ENCODE assay signal across 13 mouse cellular contexts in the genomic region with DNA sequence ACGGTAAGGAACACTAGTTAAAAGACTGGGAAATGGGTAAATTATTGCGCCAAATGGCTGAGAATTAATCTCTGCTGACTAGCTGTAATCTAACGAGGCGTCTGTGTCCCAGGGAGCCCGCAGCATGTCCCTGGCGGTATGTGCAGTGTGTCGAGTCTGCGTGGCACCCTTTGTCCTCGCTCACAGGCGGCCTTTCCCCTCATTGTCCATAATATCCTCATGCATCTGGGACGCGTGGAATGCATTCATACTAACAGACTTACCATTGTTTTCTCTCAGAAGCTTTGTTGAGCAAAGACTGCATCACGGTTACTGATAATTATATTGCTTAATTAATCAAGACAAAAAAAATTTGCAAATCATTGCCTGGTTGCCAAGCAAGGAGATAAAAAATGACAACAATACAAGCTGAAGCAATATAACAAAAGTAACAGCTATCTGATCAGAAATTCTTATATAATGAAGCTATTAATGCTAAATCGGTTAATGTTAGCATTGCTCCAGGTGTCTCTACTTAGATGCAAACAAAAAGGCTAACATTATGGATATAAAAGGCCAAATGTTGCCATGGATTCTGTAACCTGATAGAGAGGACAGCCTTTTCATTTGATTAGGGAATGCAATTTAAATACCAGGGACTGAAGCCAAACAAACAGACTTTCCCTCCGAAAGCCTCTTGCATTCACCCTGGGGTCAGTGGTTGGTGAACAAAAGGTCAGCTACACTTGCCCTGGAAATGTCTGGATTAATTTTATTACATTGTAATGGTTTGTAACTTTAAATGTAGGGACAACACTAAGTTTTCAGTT.
DNase-seq lines count a peak whose midpoint lies in the region; ATAC-seq and TF ChIP-seq lines count a peak whose summit lies in the region.
"Had no signal": no experiment of that assay in that cellular context is flagged by ENCODE, and none has a peak within 500 bp of the region (broad histone marks: within the 10 kb centered on the region; RNA-seq: fewer than 3 reads in every experiment).

No protein-coding gene starts in this region.

- H3K36me3 ChIP-seq in forebrain, embryonic 12.5 days (replicated peaks) = peaks cover 4% of the 10 kb centered on the region; the same call in 1 of the 2 replicates
- no peaks in the 10 kb centered on the region for H3K36me3 ChIP-seq in limb, embryonic 10.5 days
- H3K36me3 ChIP-seq in neural tube, embryonic 15.5 days = peaks cover 3% of the 10 kb centered on the region; the same call in 1 of the 2 replicates
- H3K36me3 ChIP-seq: lung, embryonic 15.5 days had no signal

- peak overlapping the region; percentile 28 for H3K4me2 ChIP-seq in forebrain, embryonic 12.5 days
- H3K4me2 ChIP-seq in neural tube, embryonic 15.5 days = peak overlapping the region; percentile 26
- H3K4me2 ChIP-seq: heart, embryonic 12.5 days; lung, embryonic 15.5 days had no signal

- H3K9me3 ChIP-seq in forebrain, embryonic 12.5 days = no peaks in the 10 kb centered on the region
- no peaks in the 10 kb centered on the region for H3K9me3 ChIP-seq in limb, embryonic 10.5 days (replicated peaks)
- H3K9me3 ChIP-seq in neural tube, embryonic 15.5 days (replicated peaks) = no peaks in the 10 kb centered on the region
- H3K9me3 ChIP-seq: heart, embryonic 12.5 days; lung, embryonic 15.5 days had no signal

- peaks cover 35% of the 10 kb centered on the region for H3K4me1 ChIP-seq in forebrain, embryonic 12.5 days
- peaks cover 8% of the 10 kb centered on the region; the same call in 1 of the 2 replicates for H3K4me1 ChIP-seq in limb, embryonic 10.5 days
- H3K4me1 ChIP-seq in neural tube, embryonic 15.5 days = peaks cover 15% of the 10 kb centered on the region
- H3K4me1 ChIP-seq: heart, embryonic 12.5 days; lung, embryonic 15.5 days had no signal

- no peak overlapping the region for H3K4me3 ChIP-seq in forebrain, embryonic 12.5 days (replicated peaks)
- H3K4me3 ChIP-seq in limb, embryonic 10.5 days = no peak overlapping the region
- no peak overlapping the region for H3K4me3 ChIP-seq in neural tube, embryonic 15.5 days (replicated peaks)
- no peak overlapping the region for H3K4me3 ChIP-seq in gastrocnemius, adult 2 months
- H3K4me3 ChIP-seq: heart, embryonic 12.5 days; lung, embryonic 15.5 days had no signal

- intact Hi-C loops in heart, postnatal 25 days (cut with DNase I) = no loop called here
- intact Hi-C loops in gastrocnemius, adult 2 months (cut with DNase I) = no loop called here
- intact Hi-C loops in gastrocnemius, postnatal 36 days (cut with DNase I) = no loop called here

- peak; percentile 41 for DNase-seq in layer of hippocampus, adult 9-11 months
- no peak for DNase-seq in layer of hippocampus, adult 8-10 months (ENCODE audit: low spot score in 2 of 2)
- DNase-seq in limb, embryonic 10.5 days (ENCODE audit: low spot score) = no peak
- DNase-seq in heart, postnatal 25 days (ENCODE audit: low spot score) = no peak
- DNase-seq in gastrocnemius, adult 2 months = no peak
- no peak for DNase-seq in gastrocnemius, postnatal 36 days
- DNase-seq: thymus, postnatal 25 days had no signal

- ATAC-seq in forebrain, embryonic 12.5 days (ENCODE audit: low FRiP score) = peak; percentile 91
- ATAC-seq in neural tube, embryonic 15.5 days (ENCODE audit: low FRiP score) = peak; percentile 68

- H3K27ac ChIP-seq in forebrain, embryonic 12.5 days = peak overlapping the region; percentile 88
- peak overlapping the region; percentile 64; the same call in 1 of the 2 replicates for H3K27ac ChIP-seq in limb, embryonic 10.5 days
- H3K27ac ChIP-seq in neural tube, embryonic 15.5 days (replicated peaks) = no peak overlapping the region; the same call in 1 of the 2 replicates
- no peak overlapping the region for H3K27ac ChIP-seq in gastrocnemius, adult 2 months
- H3K27ac ChIP-seq: kidney, postnatal 0 days; lung, embryonic 15.5 days had no signal

- no peak overlapping the region for H3K9ac ChIP-seq in forebrain, embryonic 12.5 days
- 0 out of 2 replicates have a peak overlapping the region, but pooled peaks have one; percentile 7 for H3K9ac ChIP-seq in neural tube, embryonic 15.5 days (replicated peaks)
- H3K9ac ChIP-seq: heart, embryonic 12.5 days; lung, embryonic 15.5 days had no signal

- no peak for TF ChIP-seq CTCF in gastrocnemius, adult 2 months (IDR thresholded peaks at IDR 0.05)

- H3K27me3 ChIP-seq in forebrain, embryonic 12.5 days = no peaks in the 10 kb centered on the region
- no peaks in the 10 kb centered on the region for H3K27me3 ChIP-seq in limb, embryonic 10.5 days (ENCODE audit: low read depth, poor library complexity, severe bottlenecking)
- peaks cover 3% of the 10 kb centered on the region; the same call in 1 of the 2 replicates for H3K27me3 ChIP-seq in neural tube, embryonic 15.5 days (replicated peaks)
- H3K27me3 ChIP-seq: CH12.LX; heart, embryonic 12.5 days; lung, embryonic 15.5 days had no signal

- 4% methylated on average over 15 of the region's 15 CpGs for WGBS in forebrain, embryonic 12.5 days
- 70% methylated on average over 15 of the region's 15 CpGs for WGBS in limb, embryonic 10.5 days
- 15% methylated on average over 15 of the region's 15 CpGs for WGBS in neural tube, embryonic 15.5 days

Comparison
In these comparisons a context has a peak if more than half of its experiments do, and no peak if none do; other contexts are left out.
1. H3K27ac ChIP-seq: peak in forebrain, embryonic 12.5 days (single experiment) and limb, embryonic 10.5 days (single experiment); none in neural tube, embryonic 15.5 days (single experiment) and gastrocnemius, adult 2 months (single experiment).